Mouse (Mus musculus): Measurements from ENCODE around the gene Zbtb32. TPM values are rescaled to one million over a fixed set of nuclear protein-coding genes. Genes with fewer than 3 reads are reported as not detected.

Zbtb32 gene
- 20.1 and 25.9 TPM in 2 replicates for total RNA-seq (2012; rRNA removed)
- 10 to 100 TPM in 1 of 2 experiments, not detected in 1; 32.8 TPM for polyA plus RNA-seq (2012; ENCODE audit: insufficient read depth in 1 of 2, insufficient read length in 2 of 2, low read depth in 1 of 2, low replicate concordance in 2 of 2, missing spikeins in 1 of 2)

- Histone ChIP-seq H3K9me3 (replicated peaks; ENCODE audit: insufficient read depth, low read length) (no peaks in the 10 kb centered on the region), H3K36me3 (ENCODE audit: control insufficient read depth in 1 of 2, insufficient read depth in 2 of 2, low read length in 2 of 2) (peaks cover 0 to 6% of the 10 kb centered on the region in 2 experiments; a peak in 2 of 4 replicates), H3K27ac (ENCODE audit: control insufficient read depth, low read depth, low read length) (peak within 1 kb of the TSS; percentile 82), H3K9ac (ENCODE audit: control insufficient read depth, low read depth, low read length, poor library complexity, severe bottlenecking) (peak within 1 kb of the TSS; percentile 79), H3K27me3 (ENCODE audit: control insufficient read depth in 1 of 2, insufficient read depth in 2 of 2, low read length in 2 of 2) (no peaks in the 10 kb centered on the region), H3K79me2 (ENCODE audit: control insufficient read depth, insufficient read depth, low read length, poor library complexity) (no peaks in the 10 kb centered on the region; the same call in 1 of the 2 replicates), H3K4me3 (ENCODE audit: control insufficient read depth in 1 of 2, insufficient read depth in 1 of 2, low read depth in 2 of 2, low read length in 2 of 2) (peak within 1 kb of the TSS; percentile 50 to 51), H3K4me1 (ENCODE audit: control insufficient read depth in 1 of 2, insufficient read depth in 2 of 2, low read length in 2 of 2) (peaks cover 2 to 13% of the 10 kb centered on the region in 2 experiments; a peak in 3 of 4 replicates)
- no peak for TF ChIP-seq MAZ (IDR thresholded peaks at IDR 0.05; ENCODE audit: low read depth, low read length)
- no peak for TF ChIP-seq NELFE (IDR thresholded peaks at IDR 0.05; ENCODE audit: low read depth, low read length)
- TF ChIP-seq POLR2AphosphoS2 (IDR thresholded peaks at IDR 0.05; ENCODE audit: low read length), result no peak
- TF ChIP-seq NRF1 (IDR thresholded peaks at IDR 0.05; ENCODE audit: insufficient read depth, low read depth, low read length, poor library complexity, severe bottlenecking), result no peak
- TF ChIP-seq MAFK (IDR thresholded peaks at IDR 0.05; ENCODE audit: borderline replicate concordance, low read depth, low read length), result no peak
- TF ChIP-seq JUND (IDR thresholded peaks at IDR 0.05; ENCODE audit: low read depth, low read length), result no peak
- TF ChIP-seq KAT2A (conservative IDR thresholded peaks at IDR 0.05; ENCODE audit: low read depth, low read length), result no peak
- TF ChIP-seq POLR2AphosphoS5 (IDR thresholded peaks at IDR 0.05; ENCODE audit: borderline replicate concordance, low read depth, low read length), result no peak
- TF ChIP-seq ZC3H11A (IDR thresholded peaks at IDR 0.05; ENCODE audit: low read depth, low read length), result no peak
- DNase-seq (ENCODE audit: low read depth, low spot score), result peak; percentile 39
Observed at GRCm38 (mm10) chr7:30598786-30599185, at the start of gene Zbtb32. Gene Zbtb32 (minus strand): TSS chr7:30598909.

- Histone ChIP-seq H3K27ac (ENCODE audit: control insufficient read depth, low read depth, low read length) (no peak overlapping the region), H3K79me2 (ENCODE audit: control insufficient read depth, insufficient read depth, low read length, poor library complexity) (no peaks in the 10 kb centered on the region), H3K27me3 (ENCODE audit: control insufficient read depth in 1 of 2, insufficient read depth in 2 of 2, low read length in 2 of 2) (0 out of 4 replicates have a peak, but pooled peaks cover 0 to 2% of the 10 kb centered on the region in 2 experiments), H3K4me3 (ENCODE audit: control insufficient read depth in 1 of 2, insufficient read depth in 1 of 2, low read depth in 2 of 2, low read length in 2 of 2) (no peak overlapping the region), H3K4me1 (ENCODE audit: control insufficient read depth in 1 of 2, insufficient read depth in 2 of 2, low read length in 2 of 2) (no peaks in the 10 kb centered on the region), H3K9me3 (replicated peaks; ENCODE audit: insufficient read depth, low read length) (no peaks in the 10 kb centered on the region), H3K36me3 (ENCODE audit: control insufficient read depth in 1 of 2, insufficient read depth in 2 of 2, low read length in 2 of 2) (no peaks in the 10 kb centered on the region; a peak in 1 of 4 replicates), H3K9ac (ENCODE audit: control insufficient read depth, low read depth, low read length, poor library complexity, severe bottlenecking) (no peak overlapping the region)
- no peak for DNase-seq (ENCODE audit: low read depth, low spot score)
- TF ChIP-seq MYC (IDR thresholded peaks at IDR 0.05; ENCODE audit: low read depth, low read length) (no peak), USF2 (IDR thresholded peaks at IDR 0.05; ENCODE audit: borderline replicate concordance in 1 of 2, insufficient read depth in 1 of 2, low read depth in 1 of 2, low read length in 2 of 2) (no peak), MEF2A (IDR thresholded peaks at IDR 0.05; ENCODE audit: extremely low read depth, insufficient replicate concordance, low read depth, low read length, poor library complexity, severe bottlenecking) (no peak), CHD2 (IDR thresholded peaks at IDR 0.05; ENCODE audit: low read length) (no peak), MXI1 (IDR thresholded peaks at IDR 0.05; ENCODE audit: low read depth, low read length) (no peak), MYB (IDR thresholded peaks at IDR 0.05; ENCODE audit: low read depth, low read length) (no peak), ELF1 (IDR thresholded peaks at IDR 0.05; ENCODE audit: low read depth, low read length) (no peak), ZC3H11A (IDR thresholded peaks at IDR 0.05; ENCODE audit: low read depth, low read length) (no peak), NELFE (IDR thresholded peaks at IDR 0.05; ENCODE audit: low read depth, low read length) (no peak), SMC3 (IDR thresholded peaks at IDR 0.05; ENCODE audit: low read depth, low read length) (no peak), JUND (IDR thresholded peaks at IDR 0.05; ENCODE audit: low read depth, low read length) (no peak), MAX (IDR thresholded peaks at IDR 0.05; ENCODE audit: low read length) (no peak), TAL1 (IDR thresholded peaks at IDR 0.05; ENCODE audit: low read length) (no peak), ETS1 (IDR thresholded peaks at IDR 0.05; ENCODE audit: low read depth, low read length) (no peak)
Observed at GRCm38 (mm10) chr7:30639083-30639482, 40.4 kb upstream of the Zbtb32 start.
